Mouse (Mus musculus): Measurements from ENCODE around the gene Slc18b1.

- no peak for TF ChIP-seq MAX (IDR thresholded peaks at IDR 0.05; ENCODE audit: low read length)
- no peak for TF ChIP-seq CTCF (IDR thresholded peaks at IDR 0.05 in 2 of 3, conservative IDR thresholded peaks at IDR 0.05 in 1 of 3; ENCODE audit: control insufficient read depth in 1 of 3, insufficient read depth in 1 of 3, low read depth in 2 of 3, low read length in 3 of 3, poor library complexity in 1 of 3, severe bottlenecking in 1 of 3)
- TF ChIP-seq EP300 (IDR thresholded peaks at IDR 0.05; ENCODE audit: low read depth in 1 of 2, low read length in 2 of 2), result no peak
- no peak for TF ChIP-seq HCFC1 (IDR thresholded peaks at IDR 0.05; ENCODE audit: low read depth, low read length)
- TF ChIP-seq POLR2AphosphoS5 (IDR thresholded peaks at IDR 0.05; ENCODE audit: borderline replicate concordance, low read depth, low read length), result peak; percentile 68; the same call in 1 of the 2 replicates
Measured at GRCm38 (mm10) chr10:23786040-23786439, 10.7 kb upstream of the Slc18b1 start.
